Mouse (Mus musculus) midbrain, embryonic 13.5 days (tissue): ENCODE measurements at regions not wholly inside any gene's neighbourhood (a gene's known extent, or its start where the extent isn't known, plus 50 kb on each side); places are given as distances from the start of the nearest gene placed in this dataset.
A peak's percentile ranks its signal among the peaks of the same experiment; 100 is the strongest.

Source experiments
- ATAC-seq: fragments of 200-750 bp; cut with Nextera tagmentation; 2 replicates; pipeline ENCODE4 v1.8.0; 2017; ENCODE audit warnings: mild to moderate bottlenecking, moderate TSS enrichment, moderate library complexity
- H3K27ac ChIP-seq: fragments of 300-500 bp; sonication (generic); 2 replicates; pipeline ENCODE4 v1.5.1; 2015; ENCODE audit warnings: inconsistent platforms, mild to moderate bottlenecking, moderate library complexity
- H3K27me3 ChIP-seq: fragments of 300-500 bp; sonication (generic); 2 replicates; pipeline ENCODE4 v1.6.1; 2015; ENCODE audit warnings: mild to moderate bottlenecking, inconsistent platforms
- H3K36me3 ChIP-seq: fragments of 300-500 bp; sonication (generic); 2 replicates; pipeline ENCODE4 v1.6.1; 2015; ENCODE audit warnings: mild to moderate bottlenecking, inconsistent platforms
- H3K4me1 ChIP-seq: fragments of 300-500 bp; sonication (generic); replicated peaks from 2 replicates; pipeline ENCODE4 v1.6.1; 2015; ENCODE audit warnings: inconsistent platforms
- H3K4me2 ChIP-seq: fragments of 300-500 bp; sonication (generic); replicated peaks from 2 replicates; pipeline ENCODE4 v1.6.1; 2015; ENCODE audit warnings: moderate library complexity, mild to moderate bottlenecking, inconsistent platforms
- H3K4me3 ChIP-seq: fragments of 300-500 bp; sonication (generic); replicated peaks from 2 replicates; pipeline ENCODE4 v1.5.1; 2015; ENCODE audit warnings: mild to moderate bottlenecking, inconsistent platforms
- H3K9ac ChIP-seq: fragments of 300-500 bp; sonication (generic); replicated peaks from 2 replicates; pipeline ENCODE4 v1.6.1; 2015; ENCODE audit warnings: mild to moderate bottlenecking, inconsistent platforms
- H3K9me3 ChIP-seq: fragments of 300-500 bp; sonication (generic); 2 replicates; pipeline ENCODE4 v1.6.1; 2016; ENCODE audit warnings: mild to moderate bottlenecking, inconsistent platforms
- WGBS: fragments of 180-500 bp; shearing (Covaris S2); methylation state at CpG from one replicate; pipeline ENCODE4 v1.1.7; 2015; 5-methylcytosine and 5-hydroxymethylcytosine counted together

DNA sequence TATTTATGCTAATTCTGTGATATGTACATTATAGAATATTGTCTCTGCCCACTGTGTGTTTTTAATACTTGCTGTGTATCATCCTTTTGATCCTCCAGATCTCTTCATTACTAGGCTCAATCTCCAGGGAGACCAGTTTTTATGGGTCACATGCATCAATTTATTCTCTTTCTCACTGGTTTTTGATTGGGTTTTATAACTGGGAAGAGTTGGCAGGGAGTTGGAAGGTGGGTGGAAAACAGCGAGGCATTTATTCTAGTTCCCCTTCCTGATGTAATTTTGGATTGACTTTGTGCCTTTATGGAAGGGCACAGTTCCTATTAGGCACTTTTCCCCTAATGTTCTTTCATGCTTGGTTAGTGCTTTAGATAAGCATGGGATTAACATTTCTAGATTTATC lies 241.4 kb upstream of the Cypt15 start:
- ATAC-seq = no peak
- no peaks in the 10 kb centered on the region for H3K9me3 ChIP-seq
- no peak overlapping the region for H3K4me2 ChIP-seq
- H3K36me3 ChIP-seq = no peaks in the 10 kb centered on the region
- WGBS = 74% methylated on average over 1 of the region's 1 CpGs
- H3K27me3 ChIP-seq = no peaks in the 10 kb centered on the region
- no peaks in the 10 kb centered on the region for H3K4me1 ChIP-seq
- H3K4me3 ChIP-seq = no peak overlapping the region
- no peak overlapping the region for H3K9ac ChIP-seq
- no peak overlapping the region for H3K27ac ChIP-seq

DNA sequence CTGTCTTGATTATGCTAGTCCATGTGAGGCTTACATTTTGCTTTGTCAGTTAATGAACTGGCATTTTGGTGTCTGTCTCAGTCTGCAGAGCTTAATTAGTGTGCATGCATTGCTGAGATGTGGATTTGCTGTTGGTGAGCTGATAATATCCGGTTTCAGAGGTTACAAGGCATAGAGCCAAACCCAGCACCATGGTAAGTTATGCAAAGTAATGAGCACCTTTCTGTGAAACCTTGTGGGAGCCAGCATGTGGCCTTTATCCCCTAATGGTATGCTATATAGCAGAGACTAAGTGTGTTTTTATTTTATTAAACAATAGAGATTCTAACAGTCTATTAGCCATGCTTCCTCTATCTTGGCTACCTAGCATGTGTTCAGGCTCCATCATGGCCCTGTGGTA lies 240.1 kb upstream of the Cypt15 start:
- 0 out of 2 replicates have a peak, but pooled peaks have one; percentile 24 for ATAC-seq
- Histone ChIP-seq H3K4me3 (no peak overlapping the region), H3K36me3 (no peaks in the 10 kb centered on the region), H3K9me3 (no peaks in the 10 kb centered on the region), H3K9ac (no peak overlapping the region), H3K27me3 (no peaks in the 10 kb centered on the region), H3K4me2 (no peak overlapping the region), H3K27ac (no peak overlapping the region), H3K4me1 (no peaks in the 10 kb centered on the region)
- 32% methylated on average over 1 of the region's 1 CpGs for WGBS

DNA sequence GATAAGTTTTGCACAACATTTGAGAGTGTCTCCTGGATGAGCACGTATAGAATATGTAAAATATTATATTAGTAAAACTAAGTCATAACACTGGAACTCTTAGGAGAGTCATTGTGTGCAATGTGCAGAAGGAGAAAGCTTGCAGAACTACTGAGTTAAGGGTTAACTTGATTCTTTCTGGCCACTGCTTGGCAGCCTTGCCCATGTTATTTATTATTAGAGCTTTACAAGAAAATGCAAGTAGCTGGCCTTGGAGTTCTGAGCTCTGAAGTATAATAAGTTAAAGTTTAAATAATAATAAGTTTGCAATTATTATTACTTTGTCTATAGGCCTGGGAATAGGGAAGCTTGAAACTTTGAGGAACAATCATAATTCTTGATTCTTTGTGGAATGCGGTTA lies 216.7 kb upstream of the Cypt15 start:
- ATAC-seq = no peak
- Histone ChIP-seq H3K36me3 (no peaks in the 10 kb centered on the region), H3K4me2 (no peak overlapping the region), H3K4me3 (no peak overlapping the region), H3K27ac (no peak overlapping the region), H3K9ac (no peak overlapping the region), H3K27me3 (no peaks in the 10 kb centered on the region), H3K9me3 (no peaks in the 10 kb centered on the region), H3K4me1 (no peaks in the 10 kb centered on the region)
- 86% methylated on average over 2 of the region's 2 CpGs for WGBS
